Mouse (Mus musculus): ENCODE results near the gene Riiad1. TPM values are rescaled to one million over a fixed set of nuclear protein-coding genes. Genes with fewer than 3 reads are reported as not detected.

The Riiad1 gene
- total and polyA plus RNA-seq, 3 experiments: not detected

GRCm38 (mm10) chr3:94487581-94487980 is 7.4 kb upstream of the Riiad1 start:
- dilution Hi-C loops (cut with MboI; ENCODE audit: extremely low pct_ligation_motif_present, extremely low pct_unique_long_range_greater_than_20kb, low sequenced_read_pairs): no loop called here
- in situ Hi-C loops (cut with MboI; ENCODE audit: low pct_ligation_motif_present, low pct_unique_long_range_greater_than_20kb, low sequenced_read_pairs): no loop called here
- Histone ChIP-seq H3K4me3 (replicated peaks in 1 of 3; ENCODE audit: low read depth in 2 of 3, low read length in 2 of 3, poor library complexity in 1 of 3) (no peak overlapping the region), H3K9ac (ENCODE audit: insufficient read depth, low read depth) (no peak overlapping the region), H3K9me3 (replicated peaks; ENCODE audit: low read length) (no peaks in the 10 kb centered on the region), H3K4me2 (ENCODE audit: insufficient read depth, low read depth, poor library complexity, severe bottlenecking) (no peak overlapping the region), H3K27ac (ENCODE audit: insufficient read depth, low read depth) (no peak overlapping the region), H3K4me1 (ENCODE audit: control insufficient read depth in 1 of 2, insufficient read depth in 2 of 2) (peaks cover 4 to 31% of the 10 kb centered on the region in 2 experiments), H3K79me2 (replicated peaks; ENCODE audit: control insufficient read depth, extremely low read depth, insufficient read depth, poor library complexity, severe bottlenecking) (no peaks in the 10 kb centered on the region), H3K27me3 (replicated peaks) (no peaks in the 10 kb centered on the region), H3K36me3 (replicated peaks in 1 of 2; ENCODE audit: control insufficient read depth in 1 of 2, insufficient read depth in 1 of 2, low read length in 1 of 2) (peaks cover 0 to 25% of the 10 kb centered on the region in 2 experiments)
- no peak for DNase-seq (ENCODE audit: extremely low read depth)
- TF ChIP-seq ELF1 (IDR thresholded peaks at IDR 0.05; ENCODE audit: low read depth, low read length): no peak

GRCm38 (mm10) chr3:94485922-94486321 is 5.8 kb upstream of the Riiad1 start:
- H3K27ac ChIP-seq (ENCODE audit: insufficient read depth, low read depth): no peak overlapping the region
- no peaks in the 10 kb centered on the region for H3K9me3 ChIP-seq (replicated peaks; ENCODE audit: low read length)
- no peak overlapping the region for H3K9ac ChIP-seq (ENCODE audit: insufficient read depth, low read depth)
- dilution Hi-C loops (cut with MboI; ENCODE audit: extremely low pct_ligation_motif_present, extremely low pct_unique_long_range_greater_than_20kb, low sequenced_read_pairs): no loop called here
- no peak overlapping the region for H3K4me3 ChIP-seq (replicated peaks in 1 of 3; ENCODE audit: low read depth in 2 of 3, low read length in 2 of 3, poor library complexity in 1 of 3)
- no peaks in the 10 kb centered on the region for H3K79me2 ChIP-seq (replicated peaks; ENCODE audit: control insufficient read depth, extremely low read depth, insufficient read depth, poor library complexity, severe bottlenecking)
- peaks cover 0 to 14% of the 10 kb centered on the region in 2 experiments for H3K36me3 ChIP-seq (replicated peaks in 1 of 2; ENCODE audit: control insufficient read depth in 1 of 2, insufficient read depth in 1 of 2, low read length in 1 of 2)
- no peak for DNase-seq (ENCODE audit: extremely low read depth)
- TF ChIP-seq ZKSCAN1 (IDR thresholded peaks at IDR 0.05; ENCODE audit: borderline replicate concordance, low read depth, low read length) (no peak), ZNF384 (IDR thresholded peaks at IDR 0.05; ENCODE audit: low read depth, low read length) (peak; percentile 30; the same call in 1 of the 2 replicates)
- no peak overlapping the region for H3K4me2 ChIP-seq (ENCODE audit: insufficient read depth, low read depth, poor library complexity, severe bottlenecking)
- H3K27me3 ChIP-seq (replicated peaks): no peaks in the 10 kb centered on the region
- in situ Hi-C loops (cut with MboI; ENCODE audit: low pct_ligation_motif_present, low pct_unique_long_range_greater_than_20kb, low sequenced_read_pairs): no loop called here
- H3K4me1 ChIP-seq (ENCODE audit: control insufficient read depth in 1 of 2, insufficient read depth in 2 of 2): peaks cover 4 to 39% of the 10 kb centered on the region in 2 experiments

- dilution Hi-C loops (cut with MboI; ENCODE audit: extremely low pct_ligation_motif_present, extremely low pct_unique_long_range_greater_than_20kb, low sequenced_read_pairs) (no loop called here), in situ Hi-C loops (cut with MboI; ENCODE audit: low pct_ligation_motif_present, low pct_unique_long_range_greater_than_20kb, low sequenced_read_pairs) (no loop called here)
- DNase-seq (ENCODE audit: extremely low read depth): no peak
- 0 out of 2 replicates have a peak, but pooled peaks have one; percentile 21 for TF ChIP-seq MXI1 (IDR thresholded peaks at IDR 0.05; ENCODE audit: low read depth, low read length)
- no peak for TF ChIP-seq ZC3H11A (IDR thresholded peaks at IDR 0.05; ENCODE audit: low read depth, low read length)
- H3K27ac ChIP-seq (ENCODE audit: insufficient read depth, low read depth): no peak overlapping the region
- no peak overlapping the region for H3K4me3 ChIP-seq (replicated peaks in 1 of 3; ENCODE audit: low read depth in 2 of 3, low read length in 2 of 3, poor library complexity in 1 of 3)
- H3K9ac ChIP-seq (ENCODE audit: insufficient read depth, low read depth): no peak overlapping the region
- peaks cover 0 to 7% of the 10 kb centered on the region in 2 experiments for H3K36me3 ChIP-seq (replicated peaks in 1 of 2; ENCODE audit: control insufficient read depth in 1 of 2, insufficient read depth in 1 of 2, low read length in 1 of 2)
- H3K4me1 ChIP-seq (ENCODE audit: control insufficient read depth in 1 of 2, insufficient read depth in 2 of 2): peaks cover 4 to 30% of the 10 kb centered on the region in 2 experiments
- H3K79me2 ChIP-seq (replicated peaks; ENCODE audit: control insufficient read depth, extremely low read depth, insufficient read depth, poor library complexity, severe bottlenecking): no peaks in the 10 kb centered on the region
- no peaks in the 10 kb centered on the region for H3K9me3 ChIP-seq (replicated peaks; ENCODE audit: low read length)
- no peaks in the 10 kb centered on the region for H3K27me3 ChIP-seq (replicated peaks)
- no peak overlapping the region for H3K4me2 ChIP-seq (ENCODE audit: insufficient read depth, low read depth, poor library complexity, severe bottlenecking)
Observed at GRCm38 (mm10) chr3:94483790-94484439, 3.8 kb upstream of the Riiad1 start.
